Mouse (Mus musculus) embryo, embryonic 11 days (tissue): Measurements from ENCODE around the gene Foxm1.
"Not testable (repeated sequence)": the region's sequence is repeated elsewhere in the genome, so short reads cannot be mapped to it uniquely, and the experiment has no call there.

Experiments
- DNase-seq: peaks from one replicate; pipeline ENCODE4 v3.0.0-alpha.2; 2015

Gene Foxm1

GRCm38 (mm10) chr6:128376371-128377085, 13.8 kb downstream of the Foxm1 start:
- no peak for DNase-seq

GRCm38 (mm10) chr6:128379636-128380035, 16.9 kb downstream of the Foxm1 start:
- no peak for DNase-seq

GRCm38 (mm10) chr6:128380594-128381167, 17.9 kb downstream of the Foxm1 start:
- DNase-seq = not testable (repeated sequence)

GRCm38 (mm10) chr6:128381254-128381653, 18.5 kb downstream of the Foxm1 start:
- DNase-seq = no peak

- DNase-seq = no peak
Observed at GRCm38 (mm10) chr6:128383752-128384151, 21.0 kb downstream of the Foxm1 start.

- no peak for DNase-seq
Observed at GRCm38 (mm10) chr6:128385026-128385425, 22.3 kb downstream of the Foxm1 start.

GRCm38 (mm10) chr6:128389185-128389584, 26.4 kb downstream of the Foxm1 start:
- DNase-seq = no peak

- DNase-seq = no peak
Observed at GRCm38 (mm10) chr6:128390683-128391082, 27.9 kb downstream of the Foxm1 start.

GRCm38 (mm10) chr6:128397574-128398261, 35.0 kb downstream of the Foxm1 start:
- DNase-seq = no peak

- DNase-seq = no peak
Observed at GRCm38 (mm10) chr6:128398996-128399395, 36.2 kb downstream of the Foxm1 start, which contains the start of gene Nrip2. TSS of gene Nrip2 (plus strand) at chr6:128399296.

GRCm38 (mm10) chr6:128399421-128400185, 36.8 kb downstream of the Foxm1 start:
- peak; percentile 44 for DNase-seq

- DNase-seq = no peak
Observed at GRCm38 (mm10) chr6:128404708-128405107, 41.9 kb downstream of the Foxm1 start.

- no peak for DNase-seq
Observed at GRCm38 (mm10) chr6:128408544-128409125, 45.9 kb downstream of the Foxm1 start.

GRCm38 (mm10) chr6:128410305-128410704, 47.5 kb downstream of the Foxm1 start:
- no peak for DNase-seq

- DNase-seq = peak; percentile 66
Observed at GRCm38 (mm10) chr6:128411115-128411514, 48.3 kb downstream of the Foxm1 start.

- DNase-seq = no peak
Observed at GRCm38 (mm10) chr6:128416169-128416568, 53.4 kb downstream of the Foxm1 start.

- DNase-seq = no peak
Observed at GRCm38 (mm10) chr6:128418076-128418475, 55.3 kb downstream of the Foxm1 start.

- no peak for DNase-seq
Observed at GRCm38 (mm10) chr6:128421036-128421435, 58.3 kb downstream of the Foxm1 start.

- DNase-seq = no peak
Observed at GRCm38 (mm10) chr6:128421480-128421879, 58.7 kb downstream of the Foxm1 start.

- no peak for DNase-seq
Observed at GRCm38 (mm10) chr6:128423496-128424268, 60.9 kb downstream of the Foxm1 start.

GRCm38 (mm10) chr6:128424269-128425019, 61.7 kb downstream of the Foxm1 start, which contains the start of gene Itfg2:
TSS of gene Itfg2 (minus strand) at chr6:128424931.
- DNase-seq = peak; percentile 96
